Mouse (Mus musculus): Measurements from ENCODE around the gene Map3k4. TPM values are rescaled to one million over a fixed set of nuclear protein-coding genes. Genes with fewer than 3 reads are reported as not detected.

The Map3k4 gene
- polyA plus RNA-seq, 1 experiment from 2014 or later: 52.4 TPM

DNA sequence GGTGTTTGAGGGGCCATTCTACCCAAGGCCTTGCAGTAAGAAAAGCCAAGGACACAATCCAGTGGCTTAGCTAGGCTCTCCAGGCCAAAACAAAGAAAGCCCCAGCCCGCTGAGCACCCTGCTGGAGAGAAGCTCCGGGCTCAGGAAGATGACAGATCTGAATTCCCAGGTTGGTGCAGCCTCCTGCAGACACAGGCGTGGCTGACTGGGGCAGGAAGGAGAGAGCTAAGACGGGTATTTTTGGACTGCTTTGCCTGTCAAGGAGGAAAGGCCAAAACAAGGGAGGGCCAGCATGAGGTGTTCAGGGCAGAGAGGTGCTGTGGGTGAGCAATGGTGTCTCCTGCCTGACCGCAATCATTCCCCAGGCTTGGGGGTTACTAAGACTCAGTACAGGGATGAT lies 94.9 kb downstream of the Map3k4 start:
- H3K27me3 ChIP-seq (ENCODE audit: control insufficient read depth, insufficient read depth, low read length): no peaks in the 10 kb centered on the region
- peaks cover 31% of the 10 kb centered on the region for H3K36me3 ChIP-seq (ENCODE audit: control insufficient read depth, insufficient read depth, low read length)
- H3K4me2 ChIP-seq (replicated peaks; ENCODE audit: low read depth, low read length): no peak overlapping the region
- H3K4me1 ChIP-seq (ENCODE audit: control insufficient read depth, insufficient read depth, low read length): no peaks in the 10 kb centered on the region
- WGBS: 60% methylated on average over 5 of the region's 5 CpGs
- H3K4me3 ChIP-seq (ENCODE audit: low read depth, low read length): no peak overlapping the region
- no peak overlapping the region for H3K9ac ChIP-seq (replicated peaks; ENCODE audit: low read depth, low read length)
- H3K27ac ChIP-seq (ENCODE audit: low read length): no peak overlapping the region
- no peak for ATAC-seq (ENCODE audit: insufficient number of reproducible peaks, insufficient read depth, low FRiP score, low read depth)
- no peaks in the 10 kb centered on the region for H3K9me3 ChIP-seq (ENCODE audit: control insufficient read depth, low read depth, low read length)

DNA sequence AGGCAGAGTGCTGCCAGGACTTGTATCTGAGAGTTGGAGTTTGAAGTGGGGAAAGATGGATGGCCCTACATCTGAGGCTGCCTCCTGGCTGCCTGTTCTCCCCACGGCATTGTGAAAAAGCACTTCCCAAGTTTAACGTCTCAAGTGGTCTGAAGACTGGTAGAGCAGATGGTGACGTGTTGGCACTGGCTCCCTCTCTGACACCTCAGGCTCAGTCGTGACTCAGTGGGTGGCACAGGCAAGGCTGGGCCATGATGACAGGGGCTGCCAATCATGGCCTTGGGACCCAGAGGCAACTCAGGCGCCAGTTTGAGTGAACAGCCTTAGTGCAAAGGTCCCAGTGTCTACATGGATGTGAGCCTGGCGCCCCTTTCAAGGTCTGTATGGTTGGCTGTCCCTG lies 96.7 kb downstream of the Map3k4 start:
- ATAC-seq (ENCODE audit: insufficient number of reproducible peaks, insufficient read depth, low FRiP score, low read depth): no peak
- H3K4me1 ChIP-seq (ENCODE audit: control insufficient read depth, insufficient read depth, low read length): no peaks in the 10 kb centered on the region

DNA sequence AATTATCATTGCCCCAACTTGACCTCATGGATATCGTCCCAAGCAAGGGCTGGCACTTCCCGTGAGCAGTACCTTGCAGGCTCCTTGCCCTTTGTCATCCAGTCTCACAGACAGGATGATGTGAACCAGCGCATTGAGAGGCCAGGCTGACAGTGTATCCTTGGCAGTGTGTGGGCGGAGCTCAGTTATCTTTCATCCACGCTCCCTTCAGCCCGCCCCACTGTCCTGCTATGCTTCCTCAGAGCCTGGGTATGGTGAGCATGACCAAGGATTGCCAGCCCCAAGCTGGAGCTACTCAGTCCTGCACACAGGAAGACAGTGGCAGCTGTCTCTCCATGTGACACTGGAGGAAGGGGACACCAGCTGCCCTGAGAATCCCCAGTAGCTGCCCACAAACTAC lies 102.4 kb downstream of the Map3k4 start:
- Histone ChIP-seq H3K36me3 (ENCODE audit: control insufficient read depth, insufficient read depth, low read length) (peaks cover 30% of the 10 kb centered on the region), H3K4me2 (replicated peaks; ENCODE audit: low read depth, low read length) (no peak overlapping the region), H3K9ac (replicated peaks; ENCODE audit: low read depth, low read length) (no peak overlapping the region), H3K27me3 (ENCODE audit: control insufficient read depth, insufficient read depth, low read length) (no peaks in the 10 kb centered on the region), H3K4me1 (ENCODE audit: control insufficient read depth, insufficient read depth, low read length) (no peaks in the 10 kb centered on the region), H3K4me3 (ENCODE audit: low read depth, low read length) (no peak overlapping the region), H3K27ac (ENCODE audit: low read length) (no peak overlapping the region), H3K9me3 (ENCODE audit: control insufficient read depth, low read depth, low read length) (no peaks in the 10 kb centered on the region)
- ATAC-seq (ENCODE audit: insufficient number of reproducible peaks, insufficient read depth, low FRiP score, low read depth): no peak
- 70% methylated on average over 6 of the region's 6 CpGs for WGBS

More for the DNA sequence above, 96.7 kb downstream of the Map3k4 start:
- Histone ChIP-seq H3K27ac (ENCODE audit: low read length) (no peak overlapping the region), H3K36me3 (ENCODE audit: control insufficient read depth, insufficient read depth, low read length) (peaks cover 25% of the 10 kb centered on the region), H3K4me3 (ENCODE audit: low read depth, low read length) (no peak overlapping the region), H3K4me2 (replicated peaks; ENCODE audit: low read depth, low read length) (no peak overlapping the region), H3K9ac (replicated peaks; ENCODE audit: low read depth, low read length) (no peak overlapping the region), H3K27me3 (ENCODE audit: control insufficient read depth, insufficient read depth, low read length) (no peaks in the 10 kb centered on the region), H3K9me3 (ENCODE audit: control insufficient read depth, low read depth, low read length) (no peaks in the 10 kb centered on the region)
- WGBS: 46% methylated on average over 6 of the region's 6 CpGs

DNA sequence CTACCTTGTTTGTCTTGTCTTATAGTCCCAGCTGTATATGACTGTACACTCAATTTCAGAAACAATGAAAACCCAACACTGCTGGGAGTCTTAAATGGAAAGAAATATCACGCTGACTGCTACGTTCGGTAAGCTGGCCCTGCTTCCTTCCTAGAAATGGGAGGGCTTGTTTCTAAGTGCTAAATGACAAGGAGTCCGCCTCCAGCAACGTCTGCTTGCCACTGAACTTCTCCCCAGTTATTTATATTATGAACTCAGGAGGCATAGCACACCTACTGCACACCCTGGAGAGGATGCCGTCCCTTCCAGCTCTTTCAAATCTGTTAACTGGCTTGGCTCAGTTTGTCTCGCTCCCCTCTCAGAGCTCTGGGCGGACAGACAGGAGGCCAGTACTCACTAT lies 105.2 kb downstream of the Map3k4 start:
- Histone ChIP-seq H3K9me3 (ENCODE audit: control insufficient read depth, low read depth, low read length) (no peaks in the 10 kb centered on the region), H3K4me1 (ENCODE audit: control insufficient read depth, insufficient read depth, low read length) (no peaks in the 10 kb centered on the region), H3K27me3 (ENCODE audit: control insufficient read depth, insufficient read depth, low read length) (no peaks in the 10 kb centered on the region), H3K4me3 (ENCODE audit: low read depth, low read length) (no peak overlapping the region), H3K9ac (replicated peaks; ENCODE audit: low read depth, low read length) (no peak overlapping the region), H3K36me3 (ENCODE audit: control insufficient read depth, insufficient read depth, low read length) (peaks cover 29% of the 10 kb centered on the region), H3K27ac (ENCODE audit: low read length) (no peak overlapping the region), H3K4me2 (replicated peaks; ENCODE audit: low read depth, low read length) (no peak overlapping the region)
- ATAC-seq (ENCODE audit: insufficient number of reproducible peaks, insufficient read depth, low FRiP score, low read depth): no peak
- WGBS: 86% methylated on average over 8 of the region's 8 CpGs

DNA sequence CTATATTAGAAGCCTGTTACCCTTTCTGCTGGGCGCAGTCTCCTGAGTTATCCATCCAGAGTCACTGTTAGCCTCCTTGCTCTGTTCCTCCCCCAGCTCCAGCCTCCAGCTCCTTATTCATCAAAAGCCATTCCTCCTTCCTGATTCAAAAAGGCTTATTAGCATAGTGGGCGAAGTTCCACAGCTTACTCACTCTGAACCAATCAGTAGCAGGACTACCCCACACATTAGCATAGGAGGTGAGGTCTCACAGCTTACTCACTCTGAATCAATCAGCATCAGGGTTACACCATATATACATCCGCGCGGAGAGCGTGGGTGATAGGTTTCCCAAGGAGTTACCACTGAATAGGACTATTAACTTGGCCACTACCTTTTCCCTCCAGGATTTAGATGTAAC lies 106.3 kb downstream of the Map3k4 start:
- Histone ChIP-seq H3K9ac (replicated peaks; ENCODE audit: low read depth, low read length) (no peak overlapping the region), H3K27me3 (ENCODE audit: control insufficient read depth, insufficient read depth, low read length) (no peaks in the 10 kb centered on the region), H3K9me3 (ENCODE audit: control insufficient read depth, low read depth, low read length) (no peaks in the 10 kb centered on the region), H3K4me1 (ENCODE audit: control insufficient read depth, insufficient read depth, low read length) (peaks cover 4% of the 10 kb centered on the region; the same call in 1 of the 2 replicates), H3K36me3 (ENCODE audit: control insufficient read depth, insufficient read depth, low read length) (peaks cover 27% of the 10 kb centered on the region), H3K27ac (ENCODE audit: low read length) (no peak overlapping the region), H3K4me3 (ENCODE audit: low read depth, low read length) (no peak overlapping the region), H3K4me2 (replicated peaks; ENCODE audit: low read depth, low read length) (no peak overlapping the region)
- no peak for ATAC-seq (ENCODE audit: insufficient number of reproducible peaks, insufficient read depth, low FRiP score, low read depth)
- 86% methylated on average over 6 of the region's 6 CpGs for WGBS

DNA sequence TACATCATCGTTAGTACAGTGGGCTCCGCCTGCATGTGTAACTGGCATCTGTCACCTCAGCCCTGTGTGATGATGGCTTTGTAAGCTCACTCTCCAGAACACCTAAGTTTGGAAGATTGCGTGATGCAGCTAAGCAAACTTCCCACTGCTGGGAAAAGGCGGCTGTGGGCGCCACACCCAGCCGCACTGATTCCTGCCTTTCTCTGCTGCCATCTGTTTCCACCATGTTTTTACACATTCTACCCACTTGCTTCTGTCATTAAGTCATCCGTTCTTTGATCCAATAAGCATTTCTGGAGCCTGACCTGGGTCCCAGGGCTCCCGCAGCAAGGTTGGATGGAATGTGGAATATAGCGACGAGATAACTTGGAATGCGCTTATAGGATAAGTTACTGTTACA lies 106.7 kb downstream of the Map3k4 start:
- Histone ChIP-seq H3K36me3 (ENCODE audit: control insufficient read depth, insufficient read depth, low read length) (peaks cover 23% of the 10 kb centered on the region), H3K9me3 (ENCODE audit: control insufficient read depth, low read depth, low read length) (no peaks in the 10 kb centered on the region), H3K4me2 (replicated peaks; ENCODE audit: low read depth, low read length) (no peak overlapping the region), H3K9ac (replicated peaks; ENCODE audit: low read depth, low read length) (no peak overlapping the region), H3K4me1 (ENCODE audit: control insufficient read depth, insufficient read depth, low read length) (peaks cover 8% of the 10 kb centered on the region; the same call in 1 of the 2 replicates), H3K27ac (ENCODE audit: low read length) (no peak overlapping the region), H3K27me3 (ENCODE audit: control insufficient read depth, insufficient read depth, low read length) (no peaks in the 10 kb centered on the region), H3K4me3 (ENCODE audit: low read depth, low read length) (no peak overlapping the region)
- ATAC-seq (ENCODE audit: insufficient number of reproducible peaks, insufficient read depth, low FRiP score, low read depth): no peak
- 90% methylated on average over 11 of the region's 11 CpGs for WGBS

DNA sequence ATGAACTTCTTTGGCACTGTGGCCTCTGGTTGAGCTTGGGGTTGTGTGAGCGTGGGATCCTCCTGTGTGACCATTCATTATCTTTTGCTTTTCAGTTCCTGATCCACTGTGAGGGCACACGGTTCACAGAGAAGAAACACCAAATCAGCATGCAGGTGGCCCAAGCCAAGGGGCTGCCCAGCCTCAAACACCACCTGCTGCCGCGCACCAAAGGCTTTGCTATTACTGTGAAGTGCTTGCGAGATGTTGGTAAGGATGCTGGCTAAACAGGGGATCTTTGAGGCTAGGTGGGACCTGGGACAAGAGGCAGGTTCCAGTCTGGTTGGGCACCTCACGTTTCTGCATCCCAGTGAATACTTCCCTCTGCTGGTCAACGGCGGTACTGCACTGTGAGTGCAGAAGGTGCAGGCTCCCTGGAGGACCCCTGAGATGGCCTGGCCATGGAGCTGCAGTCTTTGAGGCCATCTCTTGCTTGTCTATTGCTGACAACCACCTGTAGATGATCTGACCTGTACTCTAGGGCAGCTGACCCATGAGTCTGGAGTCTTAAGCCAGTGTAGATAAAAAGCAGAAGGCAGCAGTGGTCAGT lies 108.0 kb downstream of the Map3k4 start:
- Histone ChIP-seq H3K36me3 (ENCODE audit: control insufficient read depth, insufficient read depth, low read length) (peaks cover 15% of the 10 kb centered on the region), H3K4me3 (ENCODE audit: low read depth, low read length) (no peak overlapping the region), H3K9me3 (ENCODE audit: control insufficient read depth, low read depth, low read length) (no peaks in the 10 kb centered on the region), H3K4me1 (ENCODE audit: control insufficient read depth, insufficient read depth, low read length) (peaks cover 19% of the 10 kb centered on the region), H3K9ac (replicated peaks; ENCODE audit: low read depth, low read length) (no peak overlapping the region), H3K4me2 (replicated peaks; ENCODE audit: low read depth, low read length) (no peak overlapping the region), H3K27me3 (ENCODE audit: control insufficient read depth, insufficient read depth, low read length) (no peaks in the 10 kb centered on the region), H3K27ac (ENCODE audit: low read length) (no peak overlapping the region)
- 0 out of 2 replicates have a peak, but pooled peaks have one; percentile 14 for ATAC-seq (ENCODE audit: insufficient number of reproducible peaks, insufficient read depth, low FRiP score, low read depth)
- WGBS: 27% methylated on average over 8 of the region's 8 CpGs

DNA sequence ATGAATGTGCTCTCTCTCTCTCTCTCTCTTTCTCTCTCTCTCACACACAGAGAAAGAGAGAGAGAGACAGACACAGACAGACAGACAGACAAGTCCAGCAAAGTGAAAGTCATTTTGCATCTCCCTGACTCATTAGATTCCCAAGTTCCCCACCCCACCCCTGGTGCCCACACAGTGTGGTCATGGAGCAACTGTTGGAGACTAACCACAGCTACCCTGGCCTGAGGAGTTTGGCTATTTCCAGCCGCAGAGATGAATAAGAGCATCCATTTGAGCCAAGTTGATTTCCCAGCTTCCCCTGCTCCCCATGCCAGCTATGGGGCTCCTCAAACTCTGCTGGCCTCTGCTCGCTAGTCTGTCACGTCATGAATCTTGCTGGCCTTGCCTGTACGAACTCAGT lies 109.1 kb downstream of the Map3k4 start:
- Histone ChIP-seq H3K4me3 (ENCODE audit: low read depth, low read length) (no peak overlapping the region), H3K9ac (replicated peaks; ENCODE audit: low read depth, low read length) (no peak overlapping the region), H3K27ac (ENCODE audit: low read length) (no peak overlapping the region), H3K27me3 (ENCODE audit: control insufficient read depth, insufficient read depth, low read length) (no peaks in the 10 kb centered on the region), H3K36me3 (ENCODE audit: control insufficient read depth, insufficient read depth, low read length) (peaks cover 14% of the 10 kb centered on the region), H3K4me1 (ENCODE audit: control insufficient read depth, insufficient read depth, low read length) (peaks cover 31% of the 10 kb centered on the region), H3K4me2 (replicated peaks; ENCODE audit: low read depth, low read length) (no peak overlapping the region), H3K9me3 (ENCODE audit: control insufficient read depth, low read depth, low read length) (no peaks in the 10 kb centered on the region)
- 78% methylated on average over 4 of the region's 4 CpGs for WGBS
- no peak for ATAC-seq (ENCODE audit: insufficient number of reproducible peaks, insufficient read depth, low FRiP score, low read depth)

DNA sequence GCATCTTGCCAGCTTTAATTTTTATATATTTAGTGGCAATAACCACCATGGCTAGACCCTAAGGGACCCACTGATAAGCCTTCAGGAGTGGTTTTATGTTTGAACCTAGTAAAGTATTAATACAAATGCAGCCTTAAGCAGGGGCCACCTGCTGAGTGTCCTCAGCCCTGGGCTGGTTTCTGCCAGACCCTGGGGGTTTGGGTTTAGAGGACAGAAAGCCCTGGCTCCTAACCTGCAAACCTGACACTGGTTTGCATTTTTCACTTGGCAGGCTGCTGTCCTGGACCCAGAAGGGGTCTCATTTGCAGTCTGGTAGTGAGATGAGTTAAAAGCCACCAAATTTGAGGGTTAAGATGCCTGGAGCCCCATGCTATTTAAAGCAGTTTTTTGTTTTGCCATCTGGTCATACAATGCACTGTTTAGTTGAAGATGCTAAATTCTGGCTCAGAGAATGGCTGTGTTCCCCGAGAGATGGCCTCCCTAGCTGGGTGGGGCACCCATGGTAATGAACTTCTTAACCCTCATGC lies 111.5 kb downstream of the Map3k4 start:
- no peak overlapping the region for H3K4me3 ChIP-seq (ENCODE audit: low read depth, low read length)
- peaks cover 4% of the 10 kb centered on the region; the same call in 1 of the 2 replicates for H3K36me3 ChIP-seq (ENCODE audit: control insufficient read depth, insufficient read depth, low read length)
- no peak overlapping the region for H3K4me2 ChIP-seq (replicated peaks; ENCODE audit: low read depth, low read length)
- ATAC-seq (ENCODE audit: insufficient number of reproducible peaks, insufficient read depth, low FRiP score, low read depth): no peak
- H3K4me1 ChIP-seq (ENCODE audit: control insufficient read depth, insufficient read depth, low read length): peaks cover 42% of the 10 kb centered on the region
- H3K27ac ChIP-seq (ENCODE audit: low read length): no peak overlapping the region
- H3K27me3 ChIP-seq (ENCODE audit: control insufficient read depth, insufficient read depth, low read length): no peaks in the 10 kb centered on the region
- WGBS: 30% methylated on average over 1 of the region's 1 CpGs
- H3K9ac ChIP-seq (replicated peaks; ENCODE audit: low read depth, low read length): no peak overlapping the region
- H3K9me3 ChIP-seq (ENCODE audit: control insufficient read depth, low read depth, low read length): no peaks in the 10 kb centered on the region
